Mouse (Mus musculus) heart, embryonic 13.5 days (tissue): ENCODE results near the gene Olfr1368. TPM values are rescaled to one million over a fixed set of nuclear protein-coding genes. Genes with fewer than 3 reads are reported as not detected.

Source experiments
- ATAC-seq: fragments of 200-750 bp; cut with Nextera tagmentation; 2 replicates; pipeline ENCODE4 v1.8.0; 2017; ENCODE audit warnings: moderate TSS enrichment; ENCODE audit not compliant: insufficient number of reproducible peaks, low FRiP score, low TSS enrichment; ENCODE audit errors: extremely low read depth
- H3K27ac ChIP-seq: fragments of 300-500 bp; sonication (generic); replicated peaks from 2 replicates; pipeline ENCODE4 v1.5.1; 2015; ENCODE audit warnings: moderate library complexity, mild to moderate bottlenecking, inconsistent platforms
- H3K27me3 ChIP-seq: fragments of 300-500 bp; sonication (generic); replicated peaks from 2 replicates; pipeline ENCODE4 v1.6.1; 2015; ENCODE audit warnings: mild to moderate bottlenecking, inconsistent platforms
- H3K36me3 ChIP-seq: fragments of 300-500 bp; sonication (generic); 2 replicates; pipeline ENCODE4 v1.6.1; 2015; ENCODE audit warnings: mild to moderate bottlenecking, inconsistent platforms
- H3K4me1 ChIP-seq: fragments of 300-500 bp; sonication (generic); 2 replicates; pipeline ENCODE4 v1.6.1; 2015; ENCODE audit warnings: inconsistent platforms
- H3K4me2 ChIP-seq: fragments of 300-500 bp; sonication (generic); 2 replicates; pipeline ENCODE4 v1.6.1; 2015; ENCODE audit warnings: inconsistent platforms, mild to moderate bottlenecking, moderate library complexity
- H3K4me3 ChIP-seq: fragments of 300-500 bp; sonication (generic); 2 replicates; pipeline ENCODE4 v1.5.1; 2015; ENCODE audit warnings: moderate library complexity, mild to moderate bottlenecking, inconsistent platforms
- H3K9ac ChIP-seq: fragments of 300-500 bp; sonication (generic); 2 replicates; pipeline ENCODE4 v1.6.1; 2015; ENCODE audit warnings: inconsistent platforms, mild to moderate bottlenecking, moderate library complexity
- H3K9me3 ChIP-seq: fragments of 300-500 bp; sonication (generic); 2 replicates; pipeline ENCODE4 v1.6.1; 2016; ENCODE audit warnings: inconsistent platforms
- WGBS: fragments of 180-500 bp; shearing (Covaris S2); methylation state at CpG from one replicate; pipeline ENCODE4 v1.1.7; 2015; ENCODE audit warnings: mixed read lengths; 5-methylcytosine and 5-hydroxymethylcytosine counted together
- polyA plus RNA-seq: library from polyadenylated mRNA; unstranded; fragments of >200 nt; fragmentation: Nextera tagmentation; extraction: Ambion mirVana; gene quantifications from 2 replicates; pipeline ENCODE4 v1.2.1, GENCODE M21; 2015

The Olfr1368 gene
- polyA plus RNA-seq, 1 experiment from 2014 or later = not detected

- H3K4me3 ChIP-seq = peak overlapping the region; percentile 68
- no peaks in the 10 kb centered on the region for H3K36me3 ChIP-seq
- WGBS = under 1% methylated on average over 27 of the region's 27 CpGs
- peak overlapping the region; percentile 85 for H3K4me2 ChIP-seq
- H3K27ac ChIP-seq = peak overlapping the region; percentile 43
- no peaks in the 10 kb centered on the region for H3K9me3 ChIP-seq
- H3K27me3 ChIP-seq = peaks cover 8% of the 10 kb centered on the region; the same call in 1 of the 2 replicates
- peak overlapping the region; percentile 80 for H3K9ac ChIP-seq
- ATAC-seq = no peak
- peaks cover 18% of the 10 kb centered on the region for H3K4me1 ChIP-seq
These were observed 21.6 kb upstream of the Olfr1368 start for GRCm38 (mm10) chr13:21166936-21167909.

DNA sequence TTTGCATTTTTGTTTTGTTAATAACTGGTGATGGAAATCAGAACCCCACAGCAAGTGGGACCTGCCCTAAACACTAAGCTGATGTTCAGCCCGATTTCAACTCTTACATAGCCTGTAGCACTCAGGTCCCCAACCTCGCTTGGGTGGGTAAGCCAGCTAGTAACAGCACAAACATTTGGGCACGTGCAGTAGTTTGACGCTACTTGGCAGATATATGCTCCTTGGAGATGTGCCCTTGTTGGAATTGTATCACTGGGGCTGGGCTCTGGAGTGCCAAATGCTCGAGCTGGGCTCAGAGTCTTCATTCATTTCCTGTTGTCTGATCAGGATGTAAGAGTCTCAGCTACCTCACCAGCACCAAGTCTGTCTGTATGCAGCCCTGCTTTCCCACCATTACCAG is 16.9 kb upstream of the Olfr1368 start:
- no peaks in the 10 kb centered on the region for H3K36me3 ChIP-seq
- peaks cover 13% of the 10 kb centered on the region; the same call in 1 of the 2 replicates for H3K27me3 ChIP-seq
- no peak overlapping the region for H3K27ac ChIP-seq
- no peak overlapping the region for H3K9ac ChIP-seq
- 54% methylated on average over 5 of the region's 5 CpGs for WGBS
- ATAC-seq = no peak
- H3K4me1 ChIP-seq = peaks cover 17% of the 10 kb centered on the region; the same call in 1 of the 2 replicates
- H3K4me2 ChIP-seq = no peak overlapping the region
- H3K4me3 ChIP-seq = no peak overlapping the region
- H3K9me3 ChIP-seq = no peaks in the 10 kb centered on the region

GRCm38 (mm10) chr13:21161591-21161990 is 15.9 kb upstream of the Olfr1368 start:
- Histone ChIP-seq H3K9ac (no peak overlapping the region), H3K27ac (no peak overlapping the region), H3K4me2 (peak overlapping the region; percentile 88), H3K36me3 (no peaks in the 10 kb centered on the region), H3K4me1 (peaks cover 16% of the 10 kb centered on the region; the same call in 1 of the 2 replicates), H3K4me3 (peak overlapping the region; percentile 63), H3K9me3 (no peaks in the 10 kb centered on the region), H3K27me3 (peaks cover 14% of the 10 kb centered on the region; the same call in 1 of the 2 replicates)
- 52% methylated on average over 2 of the region's 2 CpGs for WGBS
- ATAC-seq = no peak

GRCm38 (mm10) chr13:21160657-21161590 is 15.3 kb upstream of the Olfr1368 start:
- H3K36me3 ChIP-seq = no peaks in the 10 kb centered on the region
- H3K9ac ChIP-seq = peak overlapping the region; percentile 81
- peak; percentile 79 for ATAC-seq
- H3K4me2 ChIP-seq = peak overlapping the region; percentile 88
- peak overlapping the region; percentile 63 for H3K4me3 ChIP-seq
- H3K4me1 ChIP-seq = peaks cover 12% of the 10 kb centered on the region; the same call in 1 of the 2 replicates
- no peaks in the 10 kb centered on the region for H3K9me3 ChIP-seq
- under 1% methylated on average over 32 of the region's 32 CpGs for WGBS
- peaks cover 14% of the 10 kb centered on the region; the same call in 1 of the 2 replicates for H3K27me3 ChIP-seq
- H3K27ac ChIP-seq = no peak overlapping the region; the same call in 1 of the 2 replicates

GRCm38 (mm10) chr13:21160041-21160511 is 14.4 kb upstream of the Olfr1368 start:
- no peak for ATAC-seq
- under 1% methylated on average over 16 of the region's 16 CpGs for WGBS
- no peaks in the 10 kb centered on the region for H3K9me3 ChIP-seq
- no peaks in the 10 kb centered on the region for H3K36me3 ChIP-seq
- no peak overlapping the region; the same call in 1 of the 2 replicates for H3K27ac ChIP-seq
- peak overlapping the region; percentile 88 for H3K4me2 ChIP-seq
- H3K4me3 ChIP-seq = peak overlapping the region; percentile 63
- H3K4me1 ChIP-seq = peaks cover 12% of the 10 kb centered on the region; the same call in 1 of the 2 replicates
- 0 out of 2 replicates have a peak, but pooled peaks cover 9% of the 10 kb centered on the region for H3K27me3 ChIP-seq
- H3K9ac ChIP-seq = peak overlapping the region; percentile 81

DNA sequence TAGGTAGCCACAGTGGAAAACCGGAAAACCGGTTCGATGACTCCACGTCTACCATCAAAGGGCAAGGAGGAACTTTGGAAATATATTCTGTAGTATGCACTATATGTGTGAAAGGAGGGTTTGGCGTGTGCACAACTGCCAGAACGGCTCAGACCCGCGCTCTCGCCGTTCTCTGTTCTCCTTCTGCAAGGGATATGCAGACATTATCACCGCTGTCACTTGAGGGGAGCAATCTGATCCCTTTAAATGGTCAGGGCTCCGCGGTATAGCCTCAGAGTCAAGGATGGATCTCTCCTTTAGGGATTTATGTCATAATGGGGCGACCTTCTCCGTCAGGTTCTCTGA is 13.8 kb upstream of the Olfr1368 start:
- H3K4me1 ChIP-seq = peaks cover 12% of the 10 kb centered on the region; the same call in 1 of the 2 replicates
- H3K36me3 ChIP-seq = no peaks in the 10 kb centered on the region
- peak overlapping the region; percentile 8; the same call in 1 of the 2 replicates for H3K27ac ChIP-seq
- under 1% methylated on average over 15 of the region's 15 CpGs for WGBS
- no peaks in the 10 kb centered on the region for H3K9me3 ChIP-seq
- H3K4me2 ChIP-seq = peak overlapping the region; percentile 88
- H3K27me3 ChIP-seq = 0 out of 2 replicates have a peak, but pooled peaks cover 9% of the 10 kb centered on the region
- peak overlapping the region; percentile 63 for H3K4me3 ChIP-seq
- H3K9ac ChIP-seq = peak overlapping the region; percentile 81
- no peak for ATAC-seq

DNA sequence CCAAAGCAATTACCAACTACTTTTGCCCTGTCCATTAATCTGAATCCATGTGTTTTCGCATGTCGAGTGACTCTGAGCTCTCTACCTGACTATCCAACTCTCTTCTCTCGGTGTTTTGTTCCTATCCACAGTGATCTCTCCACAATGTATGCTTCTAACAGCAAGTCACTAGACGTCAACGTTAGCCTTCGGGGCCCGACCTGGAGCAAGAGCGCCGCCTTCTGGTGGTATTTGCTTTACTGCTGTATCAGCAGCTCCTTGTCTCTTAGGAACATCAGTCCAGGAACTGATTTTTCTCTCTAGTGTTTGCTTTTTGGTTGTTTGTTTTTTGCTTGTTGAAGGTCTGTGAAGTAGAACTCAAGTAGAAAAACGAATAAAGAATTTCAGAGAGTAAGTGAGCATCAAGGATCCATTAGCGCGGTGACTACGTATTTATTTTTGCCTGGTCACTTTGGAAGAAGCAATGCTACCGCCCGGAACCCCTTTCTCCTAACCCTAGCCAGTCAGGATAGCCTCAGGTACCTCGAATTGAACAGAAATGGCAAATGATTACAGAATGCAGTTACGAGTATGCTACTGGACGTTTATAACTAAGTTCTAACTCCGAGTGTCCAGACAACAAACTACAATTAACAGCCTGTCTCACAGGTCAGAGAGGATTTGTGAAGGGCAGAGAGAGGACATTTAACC is 13.3 kb upstream of the Olfr1368 start:
- Histone ChIP-seq H3K4me3 (peak overlapping the region; percentile 63), H3K27ac (peak overlapping the region; percentile 8; the same call in 1 of the 2 replicates), H3K9me3 (no peaks in the 10 kb centered on the region), H3K9ac (peak overlapping the region; percentile 81), H3K4me1 (peaks cover 12% of the 10 kb centered on the region; the same call in 1 of the 2 replicates), H3K27me3 (0 out of 2 replicates have a peak, but pooled peaks cover 6% of the 10 kb centered on the region), H3K4me2 (peak overlapping the region; percentile 88), H3K36me3 (no peaks in the 10 kb centered on the region)
- 2% methylated on average over 19 of the region's 19 CpGs for WGBS
- ATAC-seq = no peak

DNA sequence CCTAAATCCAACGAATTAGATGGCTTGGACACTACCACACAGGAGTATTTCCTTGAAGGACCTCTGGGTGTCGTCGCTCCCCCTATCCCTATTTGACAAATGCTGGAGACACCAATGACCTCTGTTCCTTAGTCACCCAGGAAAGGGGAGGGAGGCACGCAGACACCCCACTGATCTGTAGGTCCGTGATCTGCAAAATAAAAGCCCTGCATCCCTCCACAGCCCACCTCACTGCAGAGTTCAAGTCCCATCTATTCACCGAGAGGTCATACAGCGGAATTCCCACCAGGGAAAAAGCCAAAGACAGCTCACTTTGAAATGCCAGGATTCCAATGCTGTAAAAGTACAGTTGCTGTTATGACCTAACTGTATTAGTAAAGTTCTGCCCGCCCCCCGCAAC is 12.4 kb upstream of the Olfr1368 start:
- Histone ChIP-seq H3K36me3 (no peaks in the 10 kb centered on the region), H3K27me3 (0 out of 2 replicates have a peak, but pooled peaks cover 6% of the 10 kb centered on the region), H3K4me2 (peak overlapping the region; percentile 88), H3K4me1 (peaks cover 12% of the 10 kb centered on the region; the same call in 1 of the 2 replicates), H3K9me3 (no peaks in the 10 kb centered on the region), H3K4me3 (peak overlapping the region; percentile 63), H3K9ac (peak overlapping the region; percentile 53; the same call in 1 of the 2 replicates), H3K27ac (no peak overlapping the region)
- ATAC-seq = no peak
- WGBS = 5% methylated on average over 9 of the region's 9 CpGs

GRCm38 (mm10) chr13:21155888-21156287 is 10.2 kb upstream of the Olfr1368 start:
- Histone ChIP-seq H3K27ac (no peak overlapping the region), H3K4me1 (0 out of 2 replicates have a peak, but pooled peaks cover 9% of the 10 kb centered on the region), H3K9me3 (no peaks in the 10 kb centered on the region), H3K36me3 (no peaks in the 10 kb centered on the region), H3K27me3 (0 out of 2 replicates have a peak, but pooled peaks cover 6% of the 10 kb centered on the region), H3K4me2 (no peak overlapping the region), H3K4me3 (no peak overlapping the region), H3K9ac (no peak overlapping the region)
- ATAC-seq = no peak
- 74% methylated on average over 5 of the region's 5 CpGs for WGBS

DNA sequence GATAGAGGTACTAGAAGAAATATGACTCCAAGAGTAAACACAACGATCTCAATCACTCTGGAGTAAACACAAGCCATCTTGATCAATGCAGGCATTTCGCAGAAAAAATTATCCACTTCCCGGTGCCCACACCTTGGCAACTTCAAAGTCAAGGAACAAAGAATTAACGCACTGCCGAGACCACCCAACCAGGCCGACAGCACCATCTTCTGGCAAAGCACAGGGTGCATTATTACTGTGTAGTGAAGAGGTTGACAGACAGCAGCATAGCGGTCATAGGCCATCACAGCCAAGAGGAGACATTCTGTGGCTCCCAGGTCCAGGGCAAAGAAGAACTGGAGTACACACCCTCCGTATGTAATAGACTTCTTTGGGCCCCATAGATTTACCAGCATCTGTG is 3.2 kb downstream of the Olfr1368 start:
- ATAC-seq = no peak
- WGBS = 35% methylated on average over 8 of the region's 8 CpGs
- Histone ChIP-seq H3K9ac (no peak overlapping the region), H3K27ac (no peak overlapping the region), H3K4me2 (no peak overlapping the region), H3K4me3 (no peak overlapping the region), H3K9me3 (no peaks in the 10 kb centered on the region), H3K4me1 (no peaks in the 10 kb centered on the region), H3K27me3 (peaks cover 19% of the 10 kb centered on the region), H3K36me3 (no peaks in the 10 kb centered on the region)
